Mouse (Mus musculus) CD8-positive naive resting alpha-beta T cell, adult 2 months (primary cell): Measurements from ENCODE around the gene Slc25a42.

Experiments
- DNase-seq, 2 experiments: peaks; one replicate each; pipeline ENCODE4 v3.0.0; 2022; ENCODE audit warnings: low read depth in 2 of 2, low spot score in 2 of 2

Slc25a42 gene

GRCm38 (mm10) chr8:70172043-70172681 is 39.9 kb downstream of the Slc25a42 start, which contains the start of gene Tmem161a:
Gene Tmem161a, plus strand, starts transcription at chr8:70172356.
- DNase-seq = peak; percentile 73 to 77

- DNase-seq = no peak
These were observed 40.9 kb downstream of the Slc25a42 start for GRCm38 (mm10) chr8:70171240-70171639.

- no peak for DNase-seq
These were observed 41.4 kb downstream of the Slc25a42 start for GRCm38 (mm10) chr8:70170748-70171147.

GRCm38 (mm10) chr8:70170116-70170515 is 42.0 kb downstream of the Slc25a42 start:
- no peak for DNase-seq

- peak; percentile 73 to 76 for DNase-seq
These were observed 45.5 kb downstream of the Slc25a42 start for GRCm38 (mm10) chr8:70166504-70167110.

GRCm38 (mm10) chr8:70163316-70163715 is 48.8 kb downstream of the Slc25a42 start:
- no peak for DNase-seq

- no peak for DNase-seq
These were observed 52.1 kb downstream of the Slc25a42 start for GRCm38 (mm10) chr8:70160015-70160414.

- DNase-seq = no peak
These were observed 52.9 kb downstream of the Slc25a42 start for GRCm38 (mm10) chr8:70159211-70159610.

- DNase-seq = peak; percentile 57 to 73
These were observed 53.8 kb downstream of the Slc25a42 start for GRCm38 (mm10) chr8:70158069-70158853.

- DNase-seq = no peak
These were observed 54.8 kb downstream of the Slc25a42 start for GRCm38 (mm10) chr8:70157240-70157800.

- peak in 1 of 2 experiments; percentile 23 for DNase-seq
These were observed 59.4 kb downstream of the Slc25a42 start for GRCm38 (mm10) chr8:70152537-70153257.

GRCm38 (mm10) chr8:70150158-70150557 is 61.9 kb downstream of the Slc25a42 start:
- DNase-seq = no peak

GRCm38 (mm10) chr8:70147678-70148607 is 64.2 kb downstream of the Slc25a42 start:
- no peak for DNase-seq

GRCm38 (mm10) chr8:70139981-70140380 is 72.1 kb downstream of the Slc25a42 start:
- DNase-seq = no peak

- peak; percentile 96 to 99 for DNase-seq
These were observed 72.9 kb downstream of the Slc25a42 start, which contains the start of the genes Rfxank, Borcs8 and Mef2b for GRCm38 (mm10) chr8:70139026-70139857. Gene Rfxank, minus strand, starts transcription at chr8:70139154. Gene Borcs8, plus strand, starts transcription at chr8:70139499. Gene Mef2b, plus strand, starts transcription at chr8:70139711.

GRCm38 (mm10) chr8:70137890-70138289 is 74.2 kb downstream of the Slc25a42 start:
- DNase-seq = no peak

- DNase-seq = no peak
These were observed 75.5 kb downstream of the Slc25a42 start for GRCm38 (mm10) chr8:70136591-70136990.

GRCm38 (mm10) chr8:70134931-70135330 is 77.2 kb downstream of the Slc25a42 start:
- no peak for DNase-seq
